Mouse (Mus musculus) common myeloid progenitor, adult 5-6 weeks (primary cell): ENCODE results near the gene Hist2h3c2. TPM values are rescaled to one million over a fixed set of nuclear protein-coding genes. Genes with fewer than 3 reads are reported as not detected.
A peak's percentile ranks its signal among the peaks of the same experiment; 100 is the strongest.
"Not testable (repeated sequence)": the region's sequence is repeated elsewhere in the genome, so short reads cannot be mapped to it uniquely, and the experiment has no call there.

Experiments
- ATAC-seq: replicated peaks from 2 replicates; pipeline ENCODE4 v1.8.0; 2016; ENCODE audit warnings: low read depth, mild to moderate bottlenecking, moderate TSS enrichment, inconsistent platforms; ENCODE audit not compliant: poor library complexity, severe bottlenecking
- total RNA-seq: library from RNA; stranded (forward); fragments of 200-1000, 187-1606 nt; gene quantifications from 2 replicates; pipeline ENCODE4 v1.2.3, GENCODE M21; 2017

Hist2h3c2 gene
- total RNA-seq, 1 experiment from 2014 or later: 129 TPM

DNA sequence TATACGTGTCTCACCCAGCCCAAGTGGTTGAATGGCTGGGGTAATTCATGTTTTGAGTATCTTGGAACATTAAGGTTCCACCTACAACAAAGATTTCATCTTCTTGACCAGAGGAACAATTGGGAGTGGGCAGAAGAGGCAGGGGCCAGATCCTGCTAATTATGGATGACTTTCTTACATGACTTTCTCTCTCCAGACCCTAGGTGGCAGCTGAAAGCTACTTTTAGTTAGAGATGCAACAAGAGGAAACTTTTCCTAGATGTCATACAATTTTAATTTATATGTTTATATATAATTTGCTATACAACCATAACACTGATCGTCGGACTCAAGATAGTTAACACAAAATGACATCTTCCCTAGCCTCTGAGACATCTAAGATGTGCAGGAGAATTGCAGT is 31.1 kb downstream of the Hist2h3c2 start:
- no peak for ATAC-seq

DNA sequence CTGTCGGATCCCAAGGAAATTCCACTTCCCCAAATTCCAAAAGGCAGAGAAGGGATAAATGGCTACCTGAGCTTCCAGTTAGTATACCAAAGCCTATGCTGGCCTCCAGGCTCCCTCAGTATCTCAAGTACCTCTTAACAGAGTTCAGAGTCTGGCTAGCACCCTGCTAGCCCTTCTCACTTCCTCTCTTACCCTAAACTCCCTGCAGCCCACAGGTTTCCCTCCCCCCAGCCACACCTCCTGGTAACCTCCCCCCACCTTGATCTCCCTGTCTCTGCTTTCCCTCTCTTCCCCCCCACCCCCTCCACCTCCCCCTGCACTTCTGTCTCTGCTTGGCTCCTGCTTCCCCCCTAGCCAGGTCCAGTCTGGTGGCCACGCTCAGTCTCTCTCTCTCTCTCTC is 39.2 kb downstream of the Hist2h3c2 start:
- ATAC-seq: no peak

DNA sequence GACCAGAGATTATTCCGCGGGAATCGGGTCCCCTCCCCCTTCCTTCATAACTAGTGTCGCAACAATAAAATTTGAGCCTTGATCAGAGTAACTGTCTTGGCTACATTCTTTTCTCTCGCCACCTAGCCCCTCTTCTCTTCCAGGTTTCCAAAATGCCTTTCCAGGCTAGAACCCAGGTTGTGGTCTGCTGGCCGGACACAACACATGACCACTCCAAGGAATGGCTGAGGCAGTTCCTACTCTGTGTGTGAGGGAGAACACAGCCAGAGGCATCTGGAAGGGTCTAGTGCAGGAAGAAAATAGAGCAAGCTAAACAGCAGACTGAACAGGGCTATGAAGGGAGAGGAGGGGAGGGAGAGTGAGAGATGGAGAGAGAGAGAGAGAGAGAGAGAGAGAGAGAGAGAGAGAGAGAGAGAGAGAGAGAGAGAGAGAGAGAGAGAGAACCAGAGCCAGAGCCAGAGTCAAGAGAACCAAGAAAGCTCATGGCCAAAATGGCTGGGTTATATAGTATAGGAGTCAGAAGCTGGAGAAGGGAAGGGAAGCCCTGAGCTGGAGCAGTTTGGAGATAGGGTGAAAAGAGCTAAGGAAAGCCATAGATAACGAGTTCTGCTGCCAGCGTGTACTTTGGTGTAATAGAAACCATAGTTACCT is 40.2 kb downstream of the Hist2h3c2 start:
- not testable (repeated sequence) for ATAC-seq

DNA sequence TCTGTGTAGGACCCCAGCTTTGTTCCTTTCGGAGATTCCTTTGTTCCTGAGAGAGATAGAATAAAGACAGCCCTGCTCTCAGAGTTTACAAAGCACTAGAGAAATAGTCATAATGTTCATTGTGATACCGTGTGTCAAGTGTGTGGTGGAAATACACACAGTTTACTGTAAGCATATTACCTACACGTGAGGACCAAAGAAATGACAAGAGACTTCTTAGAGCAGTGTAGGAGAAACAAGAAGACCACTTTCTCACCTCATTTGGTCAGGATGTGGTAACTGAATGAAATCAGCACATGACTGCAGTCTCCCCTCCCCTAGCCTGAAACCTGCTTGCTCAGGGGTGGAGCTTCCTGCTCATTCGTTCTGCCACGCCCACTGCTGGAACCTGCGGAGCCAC is 40.7 kb downstream of the Hist2h3c2 start:
- ATAC-seq: peak; percentile 42

DNA sequence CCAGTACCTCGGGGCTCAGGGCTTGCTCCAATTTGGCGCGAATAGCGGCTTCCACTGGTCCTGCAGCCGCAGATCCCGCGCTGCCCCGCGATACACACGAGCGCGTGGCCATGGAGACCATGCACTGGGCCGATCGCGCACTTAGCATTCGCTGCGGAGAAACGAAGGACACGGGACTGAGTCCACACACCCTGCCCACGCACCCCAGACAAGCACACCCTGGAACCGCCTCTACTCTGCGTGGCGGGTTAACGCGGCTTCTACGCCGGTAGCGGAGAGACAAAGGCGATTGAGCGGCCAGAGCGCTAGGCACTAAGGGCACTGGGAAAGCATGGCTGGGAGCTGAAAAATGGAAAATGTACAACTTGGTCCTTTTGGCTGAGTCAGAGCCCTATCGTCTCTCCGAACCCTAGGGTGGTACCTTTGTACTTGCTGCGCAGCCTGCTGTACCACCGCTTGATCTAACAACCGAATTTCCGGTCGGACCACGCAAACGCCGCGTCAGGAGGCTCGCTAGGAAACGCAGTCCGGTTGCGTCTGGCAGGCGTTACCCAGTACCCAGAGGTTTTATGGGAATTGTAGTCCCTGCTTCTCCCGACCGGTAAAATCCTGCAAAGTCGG is 41.7 kb downstream of the Hist2h3c2 start:
- peak; percentile 81 for ATAC-seq

DNA sequence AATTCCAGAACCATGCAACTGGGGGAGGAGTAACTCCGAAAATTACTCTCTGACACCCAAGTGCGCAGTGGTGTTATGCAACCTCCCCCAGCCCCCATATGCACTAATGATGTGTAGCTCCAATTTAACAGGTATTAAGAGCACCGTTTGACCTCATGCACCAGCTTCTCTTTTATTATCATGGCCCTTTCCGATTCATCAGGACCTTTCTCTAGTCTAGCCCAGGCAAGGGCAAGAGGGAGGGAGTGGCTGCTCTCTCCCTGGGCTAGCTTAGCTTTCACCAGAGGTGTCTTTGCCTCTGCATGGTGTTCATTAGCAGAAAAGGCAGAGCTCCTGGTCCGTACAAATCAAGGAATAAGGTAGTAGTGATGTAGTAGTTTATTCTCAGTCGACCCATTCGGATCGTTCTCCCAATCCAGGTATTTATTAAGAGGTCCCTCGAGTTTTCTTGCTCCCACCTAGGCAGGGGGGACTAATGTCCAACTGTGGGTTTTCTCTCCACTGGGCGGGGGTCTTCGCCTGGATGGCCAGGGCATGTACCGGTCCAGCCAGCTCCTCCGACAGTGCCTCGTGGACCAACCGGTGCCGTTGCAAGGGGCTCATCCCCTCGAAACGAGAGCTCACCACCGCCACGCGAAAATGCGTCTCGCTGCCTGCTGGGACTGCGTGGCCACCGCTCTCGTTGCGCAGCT is 42.3 kb downstream of the Hist2h3c2 start:
- no peak for ATAC-seq

DNA sequence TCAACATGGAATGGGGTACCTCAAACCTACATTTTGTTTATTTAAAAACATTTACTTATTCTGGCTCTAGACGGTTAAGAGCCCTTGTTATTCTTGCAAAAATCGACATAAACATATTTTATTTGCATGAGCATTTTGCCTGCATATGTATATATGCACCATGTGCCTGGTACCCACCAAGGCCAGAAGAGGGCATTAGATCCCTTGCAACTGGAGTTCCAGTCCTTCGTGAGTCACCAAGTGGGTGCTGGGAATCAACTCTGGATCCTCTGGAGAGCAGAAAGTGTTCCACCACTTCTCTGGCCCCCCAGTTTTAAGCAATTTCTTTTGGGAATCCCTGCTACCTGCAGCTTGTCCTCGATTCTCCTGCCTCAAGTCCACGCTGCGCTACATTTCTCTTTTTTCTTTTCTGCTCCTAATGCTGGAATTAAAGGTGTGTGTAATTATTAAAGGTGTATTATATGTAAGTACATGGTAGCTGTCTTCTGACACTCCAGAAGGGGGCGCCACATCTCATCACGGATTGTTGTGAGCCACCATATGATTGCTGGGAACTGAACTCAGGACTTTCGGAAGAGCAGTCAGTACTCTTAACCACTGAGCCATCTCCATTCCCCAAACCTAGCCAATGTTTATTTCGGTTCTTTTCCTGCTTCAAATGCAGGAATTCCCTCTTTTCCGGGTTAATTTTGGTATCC is 43.2 kb downstream of the Hist2h3c2 start:
- ATAC-seq: no peak

DNA sequence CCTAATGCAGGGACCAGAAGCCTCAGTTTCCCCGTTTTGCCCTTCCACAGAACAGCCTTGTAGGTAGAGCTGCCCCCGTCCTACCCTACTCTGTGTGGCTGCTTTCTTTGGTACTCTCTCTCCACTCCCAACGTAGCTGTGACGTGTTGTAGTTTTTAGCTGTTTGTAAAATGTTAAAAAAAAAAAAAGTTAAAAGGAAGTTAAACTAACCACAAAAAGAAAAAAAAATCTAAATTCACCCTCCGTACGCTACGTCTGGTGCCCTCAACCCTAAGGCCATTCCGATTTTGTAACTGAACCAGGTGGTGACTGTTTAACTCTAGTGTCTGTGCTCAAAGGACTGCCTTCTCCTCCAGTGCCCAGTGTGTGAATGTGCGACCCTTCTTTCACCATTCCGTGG is 44.0 kb downstream of the Hist2h3c2 start:
- ATAC-seq: 0 out of 2 replicates have a peak, but pooled peaks have one; percentile 15

DNA sequence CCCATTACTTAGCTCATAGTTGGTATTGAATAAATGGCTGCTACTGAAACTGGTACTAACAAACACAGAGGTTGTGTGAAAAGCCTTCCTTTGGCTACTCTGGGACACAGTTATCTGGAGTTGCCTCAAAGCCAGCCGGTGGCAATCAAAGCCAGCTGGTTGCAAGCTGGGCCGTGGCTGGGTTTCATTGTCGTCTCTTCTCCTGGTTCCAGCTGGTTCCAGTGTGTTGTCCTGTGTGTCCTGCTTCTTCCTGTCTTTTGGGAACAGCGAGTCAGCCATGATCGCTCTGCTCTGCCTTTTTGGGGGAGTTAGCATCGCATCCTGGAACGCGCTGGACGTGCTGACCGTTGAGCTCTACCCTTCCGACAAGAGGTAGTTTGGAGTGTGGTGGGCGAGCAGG is 46.0 kb downstream of the Hist2h3c2 start:
- ATAC-seq: no peak

Other genes starting within 250 kb of the Hist2h3c2 start
- gene Plekho1, start 243.1 kb downstream of the Hist2h3c2 start, total RNA-seq: 28.9 and 33.8 TPM in 2 replicates
- gene Vps45, start 180.7 kb downstream of the Hist2h3c2 start, total RNA-seq: 19.6 and 35.9 TPM in 2 replicates
- 10.9 and 11.8 TPM in 2 replicates for gene Otud7b, start 134.6 kb downstream of the Hist2h3c2 start, total RNA-seq
- gene Mtmr11, start 77.1 kb downstream of the Hist2h3c2 start, total RNA-seq: 0.09 TPM in 1 of 2 replicates, not detected in the other
- gene Sf3b4, start 66.8 kb downstream of the Hist2h3c2 start, total RNA-seq: 30.4 and 37.3 TPM in 2 replicates
- 1.3 and 1.5 TPM in 2 replicates for gene Sv2a, start 58.0 kb downstream of the Hist2h3c2 start, total RNA-seq
- 21.6 and 38.2 TPM in 2 replicates for gene Bola1, start 19.4 kb downstream of the Hist2h3c2 start, total RNA-seq
- 81.8 and 97.7 TPM in 2 replicates for gene Hist2h2ab, start 19.3 kb downstream of the Hist2h3c2 start, total RNA-seq
- gene Hist2h2ac, start 18.2 kb downstream of the Hist2h3c2 start, total RNA-seq: 2,555 and 2,638 TPM in 2 replicates
- 6.6 and 8.3 TPM in 2 replicates for gene Hist2h2be, start 18.0 kb downstream of the Hist2h3c2 start, total RNA-seq
- 1,358 and 3,626 TPM in 2 replicates for gene Hist2h2aa2, start 1.1 kb upstream of the Hist2h3c2 start, total RNA-seq
- 5,131 and 5,822 TPM in 2 replicates for gene Hist2h2aa1, start 6.4 kb upstream of the Hist2h3c2 start, total RNA-seq
- 2.7 and 18.3 TPM in 2 replicates for gene Hist2h3c1, start 7.6 kb upstream of the Hist2h3c2 start, total RNA-seq
- 101 and 120 TPM in 2 replicates for gene Hist2h4, start 24.2 kb upstream of the Hist2h3c2 start, total RNA-seq
- 296 and 352 TPM in 2 replicates for gene Hist2h3b, start 29.5 kb upstream of the Hist2h3c2 start, total RNA-seq
- 6,356 and 6,932 TPM in 2 replicates for gene Hist2h2bb, start 30.6 kb upstream of the Hist2h3c2 start, total RNA-seq
- gene Fcgr1, start 54.8 kb upstream of the Hist2h3c2 start, total RNA-seq: not detected in 2 replicates
- not detected in 2 replicates for gene BC107364, start 213.2 kb upstream of the Hist2h3c2 start, total RNA-seq